Mouse (Mus musculus): ENCODE data around the gene Slco2a1. TPM values are rescaled to one million over a fixed set of nuclear protein-coding genes. Genes with fewer than 3 reads are reported as not detected.

Gene Slco2a1
- polyA plus RNA-seq, 1 experiment from 2014 or later = 15.2 TPM

- no peak overlapping the region for H3K27ac ChIP-seq (ENCODE audit: low read length)
- no peaks in the 10 kb centered on the region for H3K9me3 ChIP-seq (ENCODE audit: control insufficient read depth, low read length)
- no peak overlapping the region for H3K9ac ChIP-seq (ENCODE audit: low read depth, low read length)
- no peaks in the 10 kb centered on the region for H3K36me3 ChIP-seq (ENCODE audit: control insufficient read depth, insufficient read depth, low read length)
- no peak for ATAC-seq
- 83% methylated on average over 2 of the region's 2 CpGs for WGBS
- H3K4me2 ChIP-seq (ENCODE audit: low read depth, low read length) = no peak overlapping the region
- no peak overlapping the region for H3K4me3 ChIP-seq (ENCODE audit: low read length)
- no peaks in the 10 kb centered on the region for H3K27me3 ChIP-seq (replicated peaks; ENCODE audit: control insufficient read depth, insufficient read depth, low read length)
- H3K4me1 ChIP-seq (ENCODE audit: control insufficient read depth, insufficient read depth, low read length) = no peaks in the 10 kb centered on the region; the same call in 1 of the 2 replicates
These were observed 52.1 kb downstream of the Slco2a1 start for GRCm38 (mm10) chr9:103040581-103040980.

DNA sequence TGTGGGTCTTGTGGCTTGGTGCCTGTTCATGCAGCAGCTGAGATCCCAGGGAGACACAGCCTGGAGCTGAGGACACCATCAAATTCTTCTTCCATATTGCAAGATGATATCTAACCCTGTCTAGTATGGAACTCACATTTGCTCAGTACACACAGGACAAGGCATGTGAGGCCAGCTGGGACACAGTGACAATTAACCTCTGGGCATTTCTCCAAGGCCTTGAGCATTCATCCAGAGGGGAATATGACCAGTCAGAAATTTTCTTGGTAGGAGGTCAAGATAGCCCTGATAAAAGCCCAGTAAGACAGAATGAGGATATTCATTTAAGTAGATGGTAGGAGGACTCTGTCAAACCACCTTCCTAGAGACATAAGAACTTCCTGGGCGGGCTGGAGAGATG lies 56.9 kb downstream of the Slco2a1 start:
- H3K4me1 ChIP-seq (ENCODE audit: control insufficient read depth, insufficient read depth, low read length) = peaks cover 4% of the 10 kb centered on the region; the same call in 1 of the 2 replicates
- H3K4me2 ChIP-seq (ENCODE audit: low read depth, low read length) = no peak overlapping the region
- ATAC-seq = no peak
- no peak overlapping the region for H3K4me3 ChIP-seq (ENCODE audit: low read length)
- no peaks in the 10 kb centered on the region for H3K27me3 ChIP-seq (replicated peaks; ENCODE audit: control insufficient read depth, insufficient read depth, low read length)
- no peaks in the 10 kb centered on the region for H3K9me3 ChIP-seq (ENCODE audit: control insufficient read depth, low read length)
- no peak overlapping the region for H3K27ac ChIP-seq (ENCODE audit: low read length)
- no peak overlapping the region for H3K9ac ChIP-seq (ENCODE audit: low read depth, low read length)
- H3K36me3 ChIP-seq (ENCODE audit: control insufficient read depth, insufficient read depth, low read length) = no peaks in the 10 kb centered on the region
- WGBS = 82% methylated on average over 1 of the region's 1 CpGs

DNA sequence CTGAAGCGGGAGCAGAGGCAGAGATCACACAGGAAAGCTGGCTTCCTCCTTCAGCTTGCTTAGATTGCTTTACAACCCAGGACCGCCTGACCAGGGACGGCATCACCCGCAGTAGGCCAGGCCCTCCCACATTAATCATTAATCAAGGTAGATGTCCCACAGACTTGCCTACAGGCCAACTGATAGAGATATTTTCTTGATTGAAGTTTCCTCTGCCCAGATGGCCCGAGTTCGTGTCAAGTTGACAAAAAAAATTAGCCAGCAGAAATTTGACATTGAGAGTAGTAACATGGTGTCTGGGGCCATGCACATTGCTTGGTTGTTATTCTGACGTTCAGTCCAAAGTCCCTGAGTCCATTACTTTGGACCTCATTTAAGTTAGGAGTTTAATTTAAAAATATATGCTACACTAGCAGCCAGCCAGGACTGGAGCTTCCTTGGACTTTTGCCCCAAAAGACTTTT lies 60.6 kb downstream of the Slco2a1 start:
- H3K4me3 ChIP-seq (ENCODE audit: low read length) = no peak overlapping the region
- H3K27ac ChIP-seq (ENCODE audit: low read length) = peak overlapping the region; percentile 79
- no peak overlapping the region for H3K9ac ChIP-seq (ENCODE audit: low read depth, low read length)
- no peaks in the 10 kb centered on the region for H3K9me3 ChIP-seq (ENCODE audit: control insufficient read depth, low read length)
- H3K27me3 ChIP-seq (replicated peaks; ENCODE audit: control insufficient read depth, insufficient read depth, low read length) = no peaks in the 10 kb centered on the region
- ATAC-seq = peak; percentile 96
- 40% methylated on average over 7 of the region's 7 CpGs for WGBS
- H3K36me3 ChIP-seq (ENCODE audit: control insufficient read depth, insufficient read depth, low read length) = no peaks in the 10 kb centered on the region
- H3K4me2 ChIP-seq (ENCODE audit: low read depth, low read length) = no peak overlapping the region
- H3K4me1 ChIP-seq (ENCODE audit: control insufficient read depth, insufficient read depth, low read length) = peaks cover 4% of the 10 kb centered on the region; the same call in 1 of the 2 replicates

- Histone ChIP-seq H3K4me2 (ENCODE audit: low read depth, low read length) (no peak overlapping the region), H3K9me3 (ENCODE audit: control insufficient read depth, low read length) (no peaks in the 10 kb centered on the region), H3K36me3 (ENCODE audit: control insufficient read depth, insufficient read depth, low read length) (no peaks in the 10 kb centered on the region), H3K27ac (ENCODE audit: low read length) (no peak overlapping the region), H3K9ac (ENCODE audit: low read depth, low read length) (no peak overlapping the region), H3K4me3 (ENCODE audit: low read length) (no peak overlapping the region), H3K27me3 (replicated peaks; ENCODE audit: control insufficient read depth, insufficient read depth, low read length) (no peaks in the 10 kb centered on the region), H3K4me1 (ENCODE audit: control insufficient read depth, insufficient read depth, low read length) (peaks cover 7% of the 10 kb centered on the region; the same call in 1 of the 2 replicates)
- WGBS = 81% methylated on average over 7 of the region's 7 CpGs
- ATAC-seq = no peak
These were observed 65.3 kb downstream of the Slco2a1 start for GRCm38 (mm10) chr9:103053829-103054228.

DNA sequence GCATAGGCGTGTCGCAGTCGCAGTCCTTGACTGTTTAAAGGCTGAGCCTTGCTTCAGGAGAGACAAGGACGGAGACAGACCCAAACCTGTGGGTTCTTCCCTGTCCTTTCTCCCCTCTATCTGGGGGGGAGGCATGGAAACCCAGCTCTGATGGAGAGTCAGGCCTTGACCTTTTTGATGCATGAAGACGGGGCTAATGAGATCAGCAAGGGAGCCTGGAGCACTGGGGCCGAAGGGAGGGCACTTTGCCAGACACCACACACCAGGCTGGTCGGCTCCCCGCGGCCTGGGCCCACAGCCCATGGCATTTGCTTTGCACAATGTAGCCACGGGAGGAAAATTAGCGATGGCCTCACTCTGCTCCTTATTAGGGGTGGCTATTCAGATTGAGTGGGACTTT lies 66.5 kb downstream of the Slco2a1 start:
- Histone ChIP-seq H3K27me3 (replicated peaks; ENCODE audit: control insufficient read depth, insufficient read depth, low read length) (no peaks in the 10 kb centered on the region), H3K36me3 (ENCODE audit: control insufficient read depth, insufficient read depth, low read length) (no peaks in the 10 kb centered on the region), H3K9ac (ENCODE audit: low read depth, low read length) (no peak overlapping the region), H3K27ac (ENCODE audit: low read length) (no peak overlapping the region), H3K4me1 (ENCODE audit: control insufficient read depth, insufficient read depth, low read length) (peaks cover 7% of the 10 kb centered on the region; the same call in 1 of the 2 replicates), H3K4me2 (ENCODE audit: low read depth, low read length) (no peak overlapping the region), H3K4me3 (ENCODE audit: low read length) (no peak overlapping the region), H3K9me3 (ENCODE audit: control insufficient read depth, low read length) (no peaks in the 10 kb centered on the region)
- 79% methylated on average over 11 of the region's 11 CpGs for WGBS
- ATAC-seq = no peak

- Histone ChIP-seq H3K9me3 (ENCODE audit: control insufficient read depth, low read length) (no peaks in the 10 kb centered on the region), H3K27ac (ENCODE audit: low read length) (no peak overlapping the region), H3K4me1 (ENCODE audit: control insufficient read depth, insufficient read depth, low read length) (peaks cover 7% of the 10 kb centered on the region; the same call in 1 of the 2 replicates), H3K4me2 (ENCODE audit: low read depth, low read length) (no peak overlapping the region), H3K4me3 (ENCODE audit: low read length) (no peak overlapping the region), H3K36me3 (ENCODE audit: control insufficient read depth, insufficient read depth, low read length) (no peaks in the 10 kb centered on the region), H3K9ac (ENCODE audit: low read depth, low read length) (no peak overlapping the region), H3K27me3 (replicated peaks; ENCODE audit: control insufficient read depth, insufficient read depth, low read length) (no peaks in the 10 kb centered on the region)
- peak; percentile 77 for ATAC-seq
- WGBS = 79% methylated on average over 5 of the region's 5 CpGs
These were observed 67.7 kb downstream of the Slco2a1 start for GRCm38 (mm10) chr9:103056164-103056563.

- Histone ChIP-seq H3K4me2 (ENCODE audit: low read depth, low read length) (no peak overlapping the region), H3K9me3 (ENCODE audit: control insufficient read depth, low read length) (no peaks in the 10 kb centered on the region), H3K4me3 (ENCODE audit: low read length) (no peak overlapping the region), H3K9ac (ENCODE audit: low read depth, low read length) (no peak overlapping the region), H3K27ac (ENCODE audit: low read length) (no peak overlapping the region), H3K36me3 (ENCODE audit: control insufficient read depth, insufficient read depth, low read length) (no peaks in the 10 kb centered on the region), H3K4me1 (ENCODE audit: control insufficient read depth, insufficient read depth, low read length) (peaks cover 5% of the 10 kb centered on the region; the same call in 1 of the 2 replicates), H3K27me3 (replicated peaks; ENCODE audit: control insufficient read depth, insufficient read depth, low read length) (no peaks in the 10 kb centered on the region)
- WGBS = 80% methylated on average over 2 of the region's 2 CpGs
- no peak for ATAC-seq
These were observed 72.0 kb downstream of the Slco2a1 start for GRCm38 (mm10) chr9:103060551-103060950.

- H3K36me3 ChIP-seq (ENCODE audit: control insufficient read depth, insufficient read depth, low read length) = no peaks in the 10 kb centered on the region
- no peaks in the 10 kb centered on the region for H3K9me3 ChIP-seq (ENCODE audit: control insufficient read depth, low read length)
These were observed 73.0 kb downstream of the Slco2a1 start for GRCm38 (mm10) chr9:103061471-103062053.

GRCm38 (mm10) chr9:103063591-103063990 lies 75.1 kb downstream of the Slco2a1 start:
- Histone ChIP-seq H3K27ac (ENCODE audit: low read length) (no peak overlapping the region), H3K4me2 (ENCODE audit: low read depth, low read length) (no peak overlapping the region), H3K27me3 (replicated peaks; ENCODE audit: control insufficient read depth, insufficient read depth, low read length) (no peaks in the 10 kb centered on the region), H3K9me3 (ENCODE audit: control insufficient read depth, low read length) (no peaks in the 10 kb centered on the region), H3K36me3 (ENCODE audit: control insufficient read depth, insufficient read depth, low read length) (no peaks in the 10 kb centered on the region), H3K4me3 (ENCODE audit: low read length) (no peak overlapping the region), H3K4me1 (ENCODE audit: control insufficient read depth, insufficient read depth, low read length) (no peaks in the 10 kb centered on the region), H3K9ac (ENCODE audit: low read depth, low read length) (no peak overlapping the region)
- ATAC-seq = no peak
- WGBS = 89% methylated on average over 6 of the region's 6 CpGs

More at GRCm38 (mm10) chr9:103061471-103062053, 73.0 kb downstream of the Slco2a1 start:
- WGBS = 71% methylated on average over 5 of the region's 5 CpGs
- Histone ChIP-seq H3K4me1 (ENCODE audit: control insufficient read depth, insufficient read depth, low read length) (no peaks in the 10 kb centered on the region), H3K27me3 (replicated peaks; ENCODE audit: control insufficient read depth, insufficient read depth, low read length) (no peaks in the 10 kb centered on the region), H3K4me2 (ENCODE audit: low read depth, low read length) (no peak overlapping the region), H3K9ac (ENCODE audit: low read depth, low read length) (no peak overlapping the region), H3K4me3 (ENCODE audit: low read length) (no peak overlapping the region), H3K27ac (ENCODE audit: low read length) (peak overlapping the region; percentile 42; the same call in 1 of the 2 replicates)
- ATAC-seq = peak; percentile 80

GRCm38 (mm10) chr9:103066845-103067244 lies 78.3 kb downstream of the Slco2a1 start:
- H3K4me2 ChIP-seq (ENCODE audit: low read depth, low read length) = no peak overlapping the region
- H3K9ac ChIP-seq (ENCODE audit: low read depth, low read length) = no peak overlapping the region
- no peaks in the 10 kb centered on the region for H3K36me3 ChIP-seq (ENCODE audit: control insufficient read depth, insufficient read depth, low read length)
- no peaks in the 10 kb centered on the region for H3K9me3 ChIP-seq (ENCODE audit: control insufficient read depth, low read length)
- no peaks in the 10 kb centered on the region for H3K27me3 ChIP-seq (replicated peaks; ENCODE audit: control insufficient read depth, insufficient read depth, low read length)
- no peak overlapping the region for H3K27ac ChIP-seq (ENCODE audit: low read length)
- ATAC-seq = no peak
- 92% methylated on average over 8 of the region's 8 CpGs for WGBS
- peaks cover 6% of the 10 kb centered on the region; the same call in 1 of the 2 replicates for H3K4me1 ChIP-seq (ENCODE audit: control insufficient read depth, insufficient read depth, low read length)
- H3K4me3 ChIP-seq (ENCODE audit: low read length) = no peak overlapping the region
